Mouse (Mus musculus): ENCODE measurements around the gene Nadsyn1.

GRCm38 (mm10) chr7:143832196-143832595 lies 9.5 kb upstream of the Nadsyn1 start:
- TF ChIP-seq CTCF (IDR thresholded peaks at IDR 0.05; ENCODE audit: low read depth, low read length) = no peak
- no peak for TF ChIP-seq EP300 (IDR thresholded peaks at IDR 0.05; ENCODE audit: insufficient read depth, low read depth, low read length)

All from ES-Bruce4 (cell line).